Mouse (Mus musculus): ENCODE measurements around the gene Fbxw21.

The Fbxw21 gene

GRCm38 (mm10) chr9:109111591-109111990 lies 50.2 kb downstream of the Fbxw21 start:
- ATAC-seq (ENCODE audit: low TSS enrichment): no peak

DNA sequence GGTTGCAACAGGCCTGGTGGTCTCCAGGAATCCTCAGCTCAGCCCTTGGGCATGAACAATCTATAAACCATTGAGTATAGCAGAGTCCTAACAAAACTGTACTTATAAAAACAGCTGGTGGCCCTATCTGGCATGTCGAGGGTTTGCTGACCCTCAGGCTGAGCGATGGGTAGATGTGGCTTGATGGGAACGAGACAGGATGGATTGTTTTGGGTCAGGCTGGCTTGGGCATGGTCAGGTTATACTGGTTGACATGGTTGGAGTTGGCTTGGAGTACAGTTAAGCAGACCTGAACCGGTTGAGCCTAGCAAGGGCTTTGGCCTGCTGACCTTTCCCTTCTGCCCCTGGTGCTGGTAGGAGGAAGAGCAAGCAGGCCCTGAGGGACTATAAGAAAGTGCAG lies 50.7 kb downstream of the Fbxw21 start:
- no peak for ATAC-seq (ENCODE audit: low TSS enrichment)

DNA sequence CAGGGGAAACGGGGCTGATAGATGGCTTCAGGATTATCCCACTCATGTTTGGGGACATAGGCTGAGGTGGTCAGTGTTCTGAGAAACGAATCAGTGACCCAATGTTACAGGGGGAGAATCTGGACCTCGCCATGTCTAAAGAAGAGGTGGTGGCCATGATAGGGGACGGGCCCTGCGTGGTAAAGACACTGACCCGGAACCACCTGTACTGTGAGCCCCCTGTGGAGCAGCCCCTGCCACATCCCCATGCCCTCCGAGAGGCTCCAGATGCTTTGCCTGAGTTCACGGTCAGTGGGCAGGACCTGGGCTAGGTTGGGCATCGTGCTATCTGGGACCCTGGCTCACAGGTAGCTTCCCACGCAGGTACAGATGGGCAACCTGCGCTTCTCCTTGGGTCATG lies 51.6 kb downstream of the Fbxw21 start:
- no peak for ATAC-seq (ENCODE audit: low TSS enrichment)

DNA sequence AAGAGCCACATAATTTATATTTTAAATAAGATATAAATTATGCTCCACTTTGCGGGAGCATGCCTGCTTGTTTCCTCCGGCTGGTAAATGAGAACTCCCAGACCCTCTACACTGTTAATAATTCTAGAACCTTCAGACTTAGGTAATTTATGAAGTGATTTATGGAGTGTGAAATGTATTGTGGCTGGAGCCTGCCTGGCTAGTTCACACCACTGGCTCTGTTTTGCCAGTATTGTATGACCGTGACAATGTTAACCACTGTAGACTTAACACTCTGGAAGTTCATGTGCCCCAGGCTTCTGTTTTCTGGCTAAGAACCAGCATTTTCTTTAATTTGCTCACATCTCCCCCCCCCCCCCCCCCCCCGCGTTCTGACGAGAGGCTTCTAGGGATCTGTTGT lies 54.5 kb downstream of the Fbxw21 start:
- no peak for ATAC-seq (ENCODE audit: low TSS enrichment)

- ATAC-seq (ENCODE audit: low TSS enrichment): no peak
Measured at GRCm38 (mm10) chr9:109105648-109106047, 56.2 kb downstream of the Fbxw21 start.

- no peak; the same call in 1 of the 2 replicates for ATAC-seq (ENCODE audit: low TSS enrichment)
Measured at GRCm38 (mm10) chr9:109105011-109105410, 56.8 kb downstream of the Fbxw21 start.

DNA sequence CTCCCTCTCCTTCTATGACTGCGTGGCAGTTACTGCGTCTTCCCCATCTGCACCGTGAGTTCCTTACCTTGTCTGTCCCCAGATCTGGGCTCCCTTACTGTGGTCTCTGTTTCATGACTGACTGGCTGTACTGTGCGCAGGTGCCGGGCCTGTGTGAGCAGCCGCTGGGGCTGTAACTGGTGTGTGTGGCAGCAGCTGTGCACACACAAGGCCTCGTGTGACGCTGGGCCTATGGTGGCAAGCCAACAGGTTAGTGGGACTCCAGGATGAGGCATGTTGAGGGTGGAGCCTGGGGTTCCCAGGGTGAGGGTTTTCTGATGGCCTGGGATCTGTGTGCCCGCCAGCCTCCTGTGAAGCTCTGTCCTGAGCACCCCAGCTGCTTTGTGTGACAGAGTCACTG lies 57.8 kb downstream of the Fbxw21 start:
- no peak for ATAC-seq (ENCODE audit: low TSS enrichment)

DNA sequence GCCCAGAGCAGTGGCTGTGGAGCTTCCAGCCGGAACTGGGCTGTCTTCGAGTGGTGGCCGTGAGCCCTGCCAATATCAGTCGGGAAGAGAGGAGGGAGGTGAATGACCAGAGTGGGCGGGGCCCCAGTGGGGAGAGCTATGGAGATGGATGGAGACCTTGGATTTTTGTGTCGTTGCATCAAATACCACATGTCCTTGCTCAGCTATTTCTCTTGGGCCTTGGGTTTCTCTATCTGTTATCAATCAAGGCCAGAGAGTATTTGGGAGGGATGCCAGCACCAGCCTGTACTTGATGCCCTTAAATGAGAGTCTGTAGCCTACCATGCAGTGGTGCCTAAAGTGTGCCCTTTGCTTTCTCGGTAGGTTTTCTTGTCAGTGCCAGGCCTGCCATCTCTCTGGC lies 58.6 kb downstream of the Fbxw21 start:
- ATAC-seq (ENCODE audit: low TSS enrichment): no peak

DNA sequence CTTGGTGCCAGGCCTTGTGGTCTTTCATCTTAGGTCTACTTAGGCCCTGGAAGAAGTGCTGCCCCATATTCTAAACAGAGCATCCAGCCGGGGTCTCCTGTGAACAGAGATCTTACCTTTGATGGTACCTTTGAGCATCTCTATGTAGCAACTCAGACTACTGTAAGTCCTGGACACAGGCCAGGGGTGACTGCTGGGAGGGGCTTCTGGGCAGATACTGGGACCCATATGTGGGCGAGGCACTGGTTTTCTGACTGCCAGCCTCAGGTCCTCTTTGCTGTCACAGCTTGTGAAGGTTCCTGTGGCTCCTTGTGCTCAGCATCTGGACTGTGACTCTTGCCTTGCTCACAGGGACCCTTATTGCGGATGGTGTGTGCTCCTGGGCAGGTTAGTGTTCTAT lies 59.3 kb downstream of the Fbxw21 start:
- no peak for ATAC-seq (ENCODE audit: low TSS enrichment)

DNA sequence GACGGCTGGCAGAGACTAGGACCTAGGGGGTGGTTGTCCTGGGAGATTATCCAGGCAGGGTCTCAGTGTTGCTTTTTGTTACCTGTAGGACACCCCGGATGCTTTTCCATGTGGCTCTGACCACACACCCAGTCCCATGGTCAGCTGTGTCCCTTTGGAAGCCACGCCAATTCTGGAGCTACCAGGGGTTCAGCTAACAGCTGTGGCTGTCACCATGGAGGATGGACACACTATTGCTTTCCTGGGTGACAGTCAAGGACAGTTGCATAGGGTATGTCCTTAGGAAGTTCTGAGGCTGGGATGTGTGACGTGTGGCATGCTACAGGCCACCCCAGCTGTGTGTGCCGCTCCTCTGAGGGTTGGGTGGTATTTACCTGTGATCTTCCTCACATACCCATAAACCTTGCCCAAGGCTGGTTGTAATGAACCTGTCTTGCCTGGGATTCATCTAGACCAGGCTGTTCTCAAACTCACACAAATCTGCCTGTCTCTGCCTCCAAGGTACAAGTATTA lies 59.9 kb downstream of the Fbxw21 start:
- no peak for ATAC-seq (ENCODE audit: low TSS enrichment)

DNA sequence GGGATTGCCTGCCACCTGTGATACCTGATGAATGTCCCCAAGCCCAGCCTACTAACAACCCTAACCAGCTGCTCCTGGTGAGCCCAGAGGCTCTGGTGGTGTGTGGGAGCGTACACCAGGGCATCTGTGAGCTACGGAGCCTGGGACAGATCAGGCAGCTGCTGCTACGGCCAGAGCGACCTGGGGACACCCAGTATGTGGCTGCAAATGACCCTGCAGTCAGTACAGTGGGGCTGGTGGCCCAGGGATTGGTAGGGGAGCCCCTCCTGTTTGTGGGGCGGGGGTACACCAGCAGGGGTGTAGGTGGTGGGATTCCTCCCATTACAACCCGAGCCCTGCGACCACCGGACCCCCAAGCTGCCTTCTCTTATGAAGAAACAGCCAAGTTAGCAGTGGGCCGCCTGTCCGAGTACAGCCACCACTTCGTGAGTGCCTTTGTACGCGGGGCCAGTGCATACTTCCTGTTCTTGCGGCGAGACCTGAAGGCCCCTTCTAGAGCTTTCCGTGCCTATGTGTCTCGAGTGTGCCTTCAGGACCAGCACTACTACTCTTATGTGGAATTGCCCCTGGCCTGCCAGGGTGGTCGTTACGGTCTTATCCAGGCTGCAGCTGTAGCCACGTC lies 61.4 kb downstream of the Fbxw21 start:
- ATAC-seq (ENCODE audit: low TSS enrichment): no peak

DNA sequence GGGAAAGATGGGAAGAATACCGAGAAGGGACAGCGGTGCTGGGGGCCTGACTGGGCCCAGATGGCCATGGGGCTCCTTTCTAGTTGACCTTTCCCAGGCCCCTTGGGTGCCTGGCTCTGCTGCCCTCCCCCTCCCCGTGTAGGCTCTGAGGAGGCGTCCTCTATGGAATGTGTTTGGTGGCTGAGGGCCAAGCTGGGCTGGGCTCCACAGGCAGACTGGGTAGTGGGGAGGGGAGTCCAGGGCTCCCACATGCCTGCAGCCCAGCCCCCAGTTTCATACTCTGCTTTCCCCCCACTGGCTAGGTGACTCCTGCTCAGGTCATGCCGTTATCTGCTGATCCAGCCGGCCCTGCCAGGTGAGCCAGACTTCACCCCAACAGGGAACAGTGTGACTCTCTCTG lies 62.9 kb downstream of the Fbxw21 start:
- ATAC-seq (ENCODE audit: low TSS enrichment): no peak

DNA sequence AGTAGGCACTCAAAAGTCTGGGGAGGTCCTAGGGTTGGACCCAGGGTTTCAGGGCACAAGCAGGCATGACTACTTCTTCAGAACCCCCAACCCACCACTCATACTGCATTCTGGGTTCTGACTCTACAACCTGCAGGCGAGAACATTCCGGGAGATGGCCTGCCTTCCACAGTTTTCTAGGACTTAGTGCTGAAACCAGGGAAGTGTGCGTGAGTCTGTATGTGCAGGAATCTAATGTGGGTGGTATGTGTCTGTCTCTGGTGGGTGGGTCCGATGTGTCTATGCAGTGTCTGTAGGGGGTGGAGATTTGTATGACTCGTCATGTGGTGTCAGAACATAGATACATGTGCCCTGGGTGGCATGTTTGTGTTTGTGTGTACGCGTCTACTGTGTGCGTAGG lies 63.5 kb downstream of the Fbxw21 start:
- no peak for ATAC-seq (ENCODE audit: low TSS enrichment)

- peak; percentile 64 for ATAC-seq (ENCODE audit: low TSS enrichment)
Measured at GRCm38 (mm10) chr9:109097831-109098230, 64.0 kb downstream of the Fbxw21 start.

- no peak for ATAC-seq (ENCODE audit: low TSS enrichment)
Measured at GRCm38 (mm10) chr9:109097291-109097690, 64.5 kb downstream of the Fbxw21 start.

GRCm38 (mm10) chr9:109096856-109097255 lies 65.0 kb downstream of the Fbxw21 start:
- ATAC-seq (ENCODE audit: low TSS enrichment): no peak

DNA sequence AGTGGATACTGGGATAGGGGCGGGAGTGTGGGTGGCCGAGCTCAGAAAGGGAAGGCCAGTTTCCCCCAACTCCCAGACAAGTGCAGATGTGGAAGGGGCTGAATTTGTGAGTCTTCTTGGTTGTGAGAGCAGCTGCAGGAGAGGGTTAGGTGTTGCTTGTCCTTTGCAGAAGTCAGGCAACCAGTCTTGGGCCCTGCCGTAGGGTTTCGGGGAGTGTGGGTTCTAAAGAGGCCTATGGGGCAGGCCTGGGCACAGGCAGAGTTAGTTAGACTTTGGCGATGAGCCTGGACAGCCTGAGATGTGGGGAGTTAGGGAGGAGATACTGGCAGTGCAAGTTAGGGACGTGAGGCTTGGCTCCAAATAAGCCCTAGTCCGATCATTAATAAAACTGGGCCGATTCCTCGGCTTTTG lies 65.6 kb downstream of the Fbxw21 start:
- ATAC-seq (ENCODE audit: low TSS enrichment): no peak

DNA sequence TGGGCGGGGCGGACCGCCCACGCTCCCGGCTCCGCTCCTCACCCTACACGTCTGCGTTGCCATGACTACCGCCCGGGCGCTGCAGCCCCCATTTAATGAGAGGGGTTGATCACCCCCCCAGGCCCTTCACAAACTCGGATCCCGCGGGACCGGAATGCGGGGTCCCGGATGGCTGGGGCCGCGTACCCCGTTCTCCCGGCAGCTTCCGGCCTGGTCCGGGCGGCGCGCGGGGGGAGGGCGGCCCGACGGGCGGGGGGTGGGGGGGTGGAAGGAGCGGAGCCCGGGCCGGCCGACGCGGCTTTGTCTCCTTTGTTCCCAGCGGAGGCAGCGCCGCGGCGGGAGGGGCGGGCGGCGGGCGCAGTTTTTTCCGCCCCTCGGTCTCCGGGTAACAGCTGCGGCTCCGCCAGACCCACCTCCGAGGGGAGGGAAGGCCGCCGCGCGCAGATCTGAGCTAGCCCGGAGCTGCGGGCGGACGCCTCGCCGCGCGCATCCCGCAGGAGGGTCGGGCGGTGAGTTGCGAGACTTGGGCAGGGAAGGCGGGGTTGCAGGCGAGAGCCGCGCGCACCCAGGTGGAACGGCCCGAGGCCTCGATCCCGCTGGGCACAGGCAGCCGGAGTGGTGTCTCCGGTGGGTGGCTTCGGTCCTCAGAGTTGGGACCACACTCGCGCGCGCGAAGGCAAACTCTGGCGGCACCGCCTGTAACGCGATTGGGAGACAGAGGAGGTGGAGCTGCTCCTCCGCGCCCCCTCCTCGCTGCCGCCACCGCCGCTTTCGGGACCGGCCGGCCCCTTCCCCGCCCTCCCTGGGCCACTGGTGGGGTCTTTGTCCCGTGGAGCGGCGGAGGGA lies 66.5 kb downstream of the Fbxw21 start, which contains the start of gene Plxnb1:
Gene Plxnb1 (plus strand): TSS at position 253 of the 846 bp plus-strand sequence.
- ATAC-seq (ENCODE audit: low TSS enrichment): peak; percentile 35

DNA sequence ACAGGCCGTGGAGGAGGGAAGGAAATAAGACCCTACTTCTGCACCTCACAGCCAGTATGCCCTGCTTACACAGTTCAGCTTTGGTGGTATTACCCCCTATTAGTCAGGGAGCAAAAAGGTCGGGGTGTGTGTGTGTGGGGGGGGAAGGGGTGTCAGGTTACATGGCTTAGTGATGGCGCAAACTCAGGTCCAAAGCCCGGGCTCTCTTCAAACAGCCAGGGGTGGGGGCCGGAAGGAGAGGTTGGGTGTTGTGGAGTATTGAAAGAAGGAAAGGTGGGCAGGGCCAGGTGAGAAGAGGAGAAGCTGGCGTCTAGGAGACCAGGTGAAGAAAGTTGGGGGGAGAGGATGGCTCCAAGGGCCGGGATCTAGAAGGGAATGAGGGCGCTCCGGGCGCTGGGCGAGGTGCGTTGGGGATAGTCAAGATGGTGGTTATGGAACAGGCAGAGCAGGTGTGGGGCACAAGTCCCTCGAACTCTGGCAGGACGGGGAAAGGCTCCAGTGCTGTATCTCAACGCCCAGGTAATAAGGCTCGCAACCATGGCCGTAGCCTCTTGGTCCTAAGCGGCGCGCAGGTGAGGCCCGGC lies 67.2 kb downstream of the Fbxw21 start:
- no peak for ATAC-seq (ENCODE audit: low TSS enrichment)

- no peak for ATAC-seq (ENCODE audit: low TSS enrichment)
Measured at GRCm38 (mm10) chr9:109093786-109094552, 67.9 kb downstream of the Fbxw21 start.

- ATAC-seq (ENCODE audit: low TSS enrichment): no peak
Measured at GRCm38 (mm10) chr9:109092799-109093198, 69.0 kb downstream of the Fbxw21 start.

- ATAC-seq (ENCODE audit: low TSS enrichment): no peak
Measured at GRCm38 (mm10) chr9:109091802-109092201, 70.0 kb downstream of the Fbxw21 start.
